Mouse (Mus musculus) brain, embryonic 14.5 days (tissue): ENCODE data around the gene Ndufv2. TPM values are rescaled to one million over a fixed set of nuclear protein-coding genes. Genes with fewer than 3 reads are reported as not detected.
A peak's percentile ranks its signal among the peaks of the same experiment; 100 is the strongest.
"Not testable (repeated sequence)": the region's sequence is repeated elsewhere in the genome, so short reads cannot be mapped to it uniquely, and the experiment has no call there.

Experiments used
- DNase-seq: peaks from one replicate; pipeline ENCODE4 v3.0.0-alpha.2; 2011; ENCODE audit warnings: low read depth
- CTCF ChIP-seq: fragments of 200-500 bp; IDR thresholded peaks from 2 replicates; pipeline ENCODE4 v1.5.1; 2012; ENCODE audit warnings: inconsistent platforms, mild to moderate bottlenecking, moderate library complexity, borderline replicate concordance; ENCODE audit not compliant: insufficient read depth, insufficient read length; ENCODE audit errors: extremely low read depth
- POLR2A ChIP-seq: fragments of 200-500 bp; IDR thresholded peaks from 2 replicates; pipeline ENCODE4 v1.6.1; 2012; ENCODE audit warnings: mild to moderate bottlenecking, inconsistent platforms, borderline replicate concordance; ENCODE audit not compliant: poor library complexity, insufficient read depth, insufficient read length, severe bottlenecking; ENCODE audit errors: extremely low read depth
- polyA plus RNA-seq: library from polyadenylated mRNA; depleted of rRNA; stranded (reverse); fragments of >200 nt; gene quantifications from 2 replicates; pipeline ENCODE4 v1.2.3, GENCODE M21; 2012

Ndufv2 gene
- polyA plus RNA-seq, 1 experiment: 115 TPM

- no peak for TF ChIP-seq CTCF
- no peak for TF ChIP-seq POLR2A
- no peak for DNase-seq
Measured at GRCm38 (mm10) chr17:66077437-66077850, 23.9 kb downstream of the Ndufv2 start.

GRCm38 (mm10) chr17:66076934-66077333 is 24.4 kb downstream of the Ndufv2 start, which contains the start of gene Ankrd12:
Gene Ankrd12 (minus strand): TSS chr17:66077089.
- peak; percentile 79 for TF ChIP-seq POLR2A
- no peak for TF ChIP-seq CTCF
- peak; percentile 98 for DNase-seq

- peak; percentile 54 for DNase-seq
- TF ChIP-seq CTCF (no peak), POLR2A (no peak)
Measured at GRCm38 (mm10) chr17:66076174-66076927, 25.0 kb downstream of the Ndufv2 start.

GRCm38 (mm10) chr17:66075827-66076173 is 25.6 kb downstream of the Ndufv2 start:
- TF ChIP-seq POLR2A (no peak), CTCF (no peak)

GRCm38 (mm10) chr17:66073971-66074370 is 27.4 kb downstream of the Ndufv2 start:
- no peak for TF ChIP-seq POLR2A
- no peak for TF ChIP-seq CTCF
- DNase-seq: no peak

More at GRCm38 (mm10) chr17:66075827-66076173, 25.6 kb downstream of the Ndufv2 start:
- DNase-seq: no peak

- DNase-seq: not testable (repeated sequence)
Measured at GRCm38 (mm10) chr17:66069036-66069435, 32.3 kb downstream of the Ndufv2 start.

GRCm38 (mm10) chr17:66065115-66065514 is 36.2 kb downstream of the Ndufv2 start:
- TF ChIP-seq POLR2A (no peak), CTCF (no peak)

GRCm38 (mm10) chr17:66061241-66061938 is 40.0 kb downstream of the Ndufv2 start:
- no peak for DNase-seq
- no peak for TF ChIP-seq CTCF
- no peak for TF ChIP-seq POLR2A

More at GRCm38 (mm10) chr17:66065115-66065514, 36.2 kb downstream of the Ndufv2 start:
- DNase-seq: no peak

- DNase-seq: no peak
- TF ChIP-seq CTCF (no peak), POLR2A (no peak)
Measured at GRCm38 (mm10) chr17:66058160-66058559, 43.2 kb downstream of the Ndufv2 start.

GRCm38 (mm10) chr17:66057145-66057544 is 44.2 kb downstream of the Ndufv2 start:
- TF ChIP-seq POLR2A (no peak), CTCF (no peak)
- no peak for DNase-seq

GRCm38 (mm10) chr17:66053349-66053748 is 48.0 kb downstream of the Ndufv2 start:
- no peak for TF ChIP-seq POLR2A
- TF ChIP-seq CTCF: no peak
- DNase-seq: no peak

- no peak for TF ChIP-seq CTCF
- no peak for TF ChIP-seq POLR2A
- DNase-seq: no peak
Measured at GRCm38 (mm10) chr17:66048795-66049194, 52.6 kb downstream of the Ndufv2 start.

- no peak for DNase-seq
- TF ChIP-seq POLR2A (no peak), CTCF (no peak)
Measured at GRCm38 (mm10) chr17:66048199-66048598, 53.2 kb downstream of the Ndufv2 start.

- DNase-seq: not testable (repeated sequence)
Measured at GRCm38 (mm10) chr17:66043679-66044078, 57.7 kb downstream of the Ndufv2 start.
